Mouse (Mus musculus) erythroblast, embryonic 14.5 days (primary cell): ENCODE data around the gene Gm17349. TPM values are rescaled to one million over a fixed set of nuclear protein-coding genes. Genes with fewer than 3 reads are reported as not detected.
A peak's percentile ranks its signal among the peaks of the same experiment; 100 is the strongest.
"Not testable (repeated sequence)": the region's sequence is repeated elsewhere in the genome, so short reads cannot be mapped to it uniquely, and the experiment has no call there.

Source experiments
- H3K27me3 ChIP-seq: 2 replicates; pipeline ENCODE4 v1.6.1; 2012; ENCODE audit warnings: inconsistent platforms; ENCODE audit not compliant: control insufficient read depth
- H3K36me3 ChIP-seq: 2 replicates; pipeline ENCODE4 v1.6.1; 2012; ENCODE audit warnings: mild to moderate bottlenecking, inconsistent platforms; ENCODE audit not compliant: control insufficient read depth
- H3K4me1 ChIP-seq: 2 replicates; pipeline ENCODE4 v1.6.1; 2012; ENCODE audit warnings: inconsistent platforms; ENCODE audit not compliant: control insufficient read depth
- H3K4me3 ChIP-seq: replicated peaks from 2 replicates; pipeline ENCODE3; 2012; ENCODE audit warnings: moderate library complexity, mild to moderate bottlenecking, inconsistent platforms
- H3K9me3 ChIP-seq: 2 replicates; pipeline ENCODE4 v1.6.1; 2012; ENCODE audit warnings: low read length, inconsistent platforms, mixed read lengths; ENCODE audit not compliant: control insufficient read depth
- GATA1 ChIP-seq: IDR thresholded peaks from 2 replicates; pipeline ENCODE4 v1.6.1; 2012; ENCODE audit warnings: low read length, inconsistent platforms, mixed read lengths
- TAL1 ChIP-seq: IDR thresholded peaks from 3 replicates; pipeline ENCODE4 v1.6.1; 2012; ENCODE audit warnings: low read length, inconsistent platforms, mixed read lengths
- polyA plus RNA-seq: library from polyadenylated mRNA; stranded (reverse); fragments of >175 nt; gene quantifications from 2 replicates; pipeline ENCODE4 v1.2.3, GENCODE M21; 2012

Gene Gm17349
- polyA plus RNA-seq, 1 experiment: 0.25 TPM

- Histone ChIP-seq H3K9me3 (no peaks in the 10 kb centered on the region), H3K4me1 (peaks cover 36% of the 10 kb centered on the region), H3K36me3 (peaks cover 33% of the 10 kb centered on the region), H3K4me3 (peak overlapping the region; percentile 84), H3K27me3 (peaks cover 4% of the 10 kb centered on the region)
- TF ChIP-seq TAL1: no peak
- TF ChIP-seq GATA1: no peak
Observed at GRCm38 (mm10) chr15:99703104-99703503, 2.2 kb downstream of the Gm17349 start.

DNA sequence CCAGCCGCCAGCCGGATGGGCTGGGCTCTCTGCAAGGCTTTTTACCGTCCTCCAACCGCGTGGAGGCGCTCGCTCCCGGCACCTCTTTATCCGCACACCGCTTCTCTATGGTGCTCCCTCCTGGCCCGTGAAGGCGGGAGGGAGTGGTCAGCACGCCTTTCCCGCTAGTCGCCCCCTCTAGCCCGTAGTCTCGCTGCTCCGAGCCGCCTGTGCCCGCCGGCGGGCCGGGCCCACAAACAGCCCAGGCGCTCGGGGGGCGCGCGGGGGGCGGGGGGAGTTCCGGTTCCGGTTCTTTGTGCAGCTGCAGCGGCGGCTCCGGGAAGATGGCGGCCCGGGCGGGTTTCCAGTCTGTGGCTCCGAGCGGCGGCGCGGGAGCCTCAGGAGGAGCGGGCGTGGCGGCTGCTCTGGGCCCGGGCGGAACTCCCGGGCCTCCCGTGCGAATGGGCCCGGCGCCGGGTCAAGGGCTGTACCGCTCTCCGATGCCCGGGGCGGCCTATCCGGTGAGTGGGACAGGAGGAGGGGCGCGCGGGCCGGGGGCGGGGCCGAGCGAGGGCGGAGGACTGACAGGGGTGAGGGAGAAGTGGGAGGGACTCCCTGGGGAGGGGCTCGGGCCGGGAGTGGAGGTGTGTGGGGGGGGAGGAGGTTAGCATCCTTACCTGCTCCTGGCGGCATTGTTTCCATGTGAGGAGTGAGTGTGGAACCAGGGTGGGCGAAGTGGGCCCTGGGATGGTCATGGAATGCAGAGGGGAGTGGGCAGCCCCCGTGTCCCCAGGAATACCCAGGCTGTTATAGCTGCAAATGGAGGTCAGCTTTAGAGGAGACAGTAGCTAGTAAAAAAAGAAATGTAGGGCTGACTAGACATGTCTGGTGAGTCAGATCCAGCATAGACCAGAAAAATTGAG is 3.0 kb downstream of the Gm17349 start, which contains the start of gene Smarcd1:
Gene Smarcd1, plus strand, starts transcription at position 131 of the 902 bp plus-strand sequence.
- no peaks in the 10 kb centered on the region for H3K9me3 ChIP-seq
- H3K4me3 ChIP-seq: peak within 1 kb of the TSS; percentile 84
- peaks cover 25% of the 10 kb centered on the region for H3K36me3 ChIP-seq
- H3K27me3 ChIP-seq: peaks cover 13% of the 10 kb centered on the region
- no peak for TF ChIP-seq GATA1
- H3K4me1 ChIP-seq: peaks cover 36% of the 10 kb centered on the region

GRCm38 (mm10) chr15:99701640-99701998 is 3.7 kb downstream of the Gm17349 start:
- H3K9me3 ChIP-seq: not testable (repeated sequence)
- peaks cover 21% of the 10 kb centered on the region for H3K36me3 ChIP-seq
- H3K27me3 ChIP-seq: peaks cover 19% of the 10 kb centered on the region
- H3K4me1 ChIP-seq: peaks cover 36% of the 10 kb centered on the region
- peak overlapping the region; percentile 84 for H3K4me3 ChIP-seq

- TF ChIP-seq GATA1: no peak
- no peak for TF ChIP-seq TAL1
- H3K9me3 ChIP-seq: no peaks in the 10 kb centered on the region
- H3K4me3 ChIP-seq: no peak overlapping the region
- peaks cover 13% of the 10 kb centered on the region for H3K36me3 ChIP-seq
- peaks cover 27% of the 10 kb centered on the region for H3K27me3 ChIP-seq
- H3K4me1 ChIP-seq: peaks cover 36% of the 10 kb centered on the region
Observed at GRCm38 (mm10) chr15:99700219-99701106, 4.8 kb downstream of the Gm17349 start.

- Histone ChIP-seq H3K36me3 (peaks cover 12% of the 10 kb centered on the region), H3K4me3 (no peak overlapping the region), H3K27me3 (peaks cover 31% of the 10 kb centered on the region), H3K4me1 (peaks cover 36% of the 10 kb centered on the region), H3K9me3 (no peaks in the 10 kb centered on the region)
- TF ChIP-seq GATA1 (no peak), TAL1 (no peak)
Observed at GRCm38 (mm10) chr15:99699715-99700114, 5.6 kb downstream of the Gm17349 start.

DNA sequence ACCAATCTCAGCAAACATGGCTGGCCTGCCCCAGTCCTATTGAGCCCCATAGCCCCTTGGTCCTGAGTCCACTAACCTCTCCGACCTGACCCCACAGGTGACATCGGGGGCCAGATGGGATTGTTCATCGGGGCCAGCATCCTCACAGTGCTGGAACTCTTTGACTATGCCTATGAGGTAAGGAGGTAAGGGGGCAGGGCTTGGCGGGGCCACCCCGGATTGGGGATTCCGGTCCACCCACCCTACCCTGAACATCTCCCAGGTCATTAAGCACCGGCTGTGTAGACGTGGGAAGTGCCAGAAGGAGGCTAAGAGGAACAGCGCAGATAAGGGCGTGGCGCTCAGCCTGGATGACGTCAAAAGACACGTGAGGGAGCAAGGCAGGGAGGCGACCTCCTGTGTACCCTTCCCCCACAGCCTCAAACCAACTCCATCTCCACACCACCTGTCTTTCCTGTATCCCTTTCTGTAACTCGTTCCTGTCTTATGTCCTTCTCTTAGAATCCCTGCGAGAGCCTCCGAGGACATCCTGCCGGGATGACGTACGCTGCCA is 6.7 kb downstream of the Gm17349 start:
- H3K4me3 ChIP-seq: no peak overlapping the region
- H3K9me3 ChIP-seq: no peaks in the 10 kb centered on the region
- TF ChIP-seq TAL1: no peak
- no peak for TF ChIP-seq GATA1
- H3K4me1 ChIP-seq: peaks cover 31% of the 10 kb centered on the region
- H3K27me3 ChIP-seq: peaks cover 31% of the 10 kb centered on the region
- peaks cover 4% of the 10 kb centered on the region for H3K36me3 ChIP-seq

DNA sequence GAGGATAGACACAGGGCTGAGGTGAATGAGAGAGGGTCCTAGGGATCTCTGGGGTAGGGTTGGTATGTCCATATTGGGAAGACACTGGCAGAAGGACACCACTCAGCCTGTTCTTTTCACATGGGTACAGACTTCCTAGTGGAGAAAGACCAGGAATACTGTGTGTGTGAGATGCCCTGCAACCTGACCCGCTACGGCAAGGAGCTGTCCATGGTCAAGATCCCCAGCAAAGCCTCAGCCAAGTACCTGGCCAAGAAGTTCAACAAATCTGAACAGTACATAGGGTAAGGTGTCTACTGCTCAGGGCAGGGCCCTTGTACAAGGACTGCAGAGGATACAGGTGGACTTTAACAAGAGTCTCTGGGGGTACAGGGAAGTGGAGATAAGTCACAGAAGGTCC is 8.0 kb downstream of the Gm17349 start:
- H3K4me1 ChIP-seq: peaks cover 19% of the 10 kb centered on the region
- H3K36me3 ChIP-seq: no peaks in the 10 kb centered on the region
- H3K9me3 ChIP-seq: no peaks in the 10 kb centered on the region
- peaks cover 34% of the 10 kb centered on the region for H3K27me3 ChIP-seq
- H3K4me3 ChIP-seq: no peak overlapping the region
- TF ChIP-seq TAL1 (0 out of 3 replicates have a peak, but pooled peaks have one; percentile 4), GATA1 (no peak)

DNA sequence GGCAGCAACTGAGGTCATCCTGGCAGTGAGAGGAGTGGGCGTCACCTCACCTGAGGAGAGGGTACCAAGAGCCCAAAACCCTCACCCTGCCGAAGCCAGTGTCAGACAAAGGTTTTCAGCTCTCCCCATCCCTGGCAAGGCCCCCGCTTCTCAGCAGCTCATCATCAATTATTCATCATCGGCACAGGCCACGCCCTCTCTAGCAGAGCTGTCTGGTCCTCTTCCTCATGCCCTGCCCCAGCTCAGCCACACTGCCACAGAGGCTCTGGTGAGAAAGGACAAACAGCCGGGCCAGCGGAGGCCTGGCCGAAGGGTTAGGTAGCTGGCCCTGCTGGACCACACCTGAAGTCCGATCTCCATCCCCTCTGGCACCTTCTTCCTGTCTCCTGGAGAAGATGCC is 13.3 kb downstream of the Gm17349 start:
- no peaks in the 10 kb centered on the region for H3K36me3 ChIP-seq
- no peaks in the 10 kb centered on the region; the same call in 1 of the 2 replicates for H3K4me1 ChIP-seq
- H3K27me3 ChIP-seq: peaks cover 39% of the 10 kb centered on the region
- H3K4me3 ChIP-seq: no peak overlapping the region
- no peaks in the 10 kb centered on the region for H3K9me3 ChIP-seq
- TF ChIP-seq TAL1 (no peak), GATA1 (no peak)

- peaks cover 30% of the 10 kb centered on the region for H3K27me3 ChIP-seq
- no peak for TF ChIP-seq GATA1
- no peak for TF ChIP-seq TAL1
Observed at GRCm38 (mm10) chr15:99690924-99691323, 14.4 kb downstream of the Gm17349 start.

More at GRCm38 (mm10) chr15:99690924-99691323, 14.4 kb downstream of the Gm17349 start:
- H3K36me3 ChIP-seq: no peaks in the 10 kb centered on the region
- H3K4me1 ChIP-seq: no peaks in the 10 kb centered on the region; the same call in 1 of the 2 replicates
- H3K9me3 ChIP-seq: no peaks in the 10 kb centered on the region
- no peak overlapping the region for H3K4me3 ChIP-seq
